Mouse (Mus musculus) midbrain, embryonic 13.5 days (tissue): ENCODE measurements around the gene Sec1. TPM values are rescaled to one million over a fixed set of nuclear protein-coding genes. Genes with fewer than 3 reads are reported as not detected.
A peak's percentile ranks its signal among the peaks of the same experiment; 100 is the strongest.

Experiments
- ATAC-seq: fragments of 200-750 bp; cut with Nextera tagmentation; 2 replicates; pipeline ENCODE4 v1.8.0; 2017; ENCODE audit warnings: mild to moderate bottlenecking, moderate TSS enrichment, moderate library complexity
- H3K27ac ChIP-seq: fragments of 300-500 bp; sonication (generic); 2 replicates; pipeline ENCODE4 v1.5.1; 2015; ENCODE audit warnings: inconsistent platforms, mild to moderate bottlenecking, moderate library complexity
- H3K27me3 ChIP-seq: fragments of 300-500 bp; sonication (generic); 2 replicates; pipeline ENCODE4 v1.6.1; 2015; ENCODE audit warnings: mild to moderate bottlenecking, inconsistent platforms
- H3K36me3 ChIP-seq: fragments of 300-500 bp; sonication (generic); 2 replicates; pipeline ENCODE4 v1.6.1; 2015; ENCODE audit warnings: mild to moderate bottlenecking, inconsistent platforms
- H3K4me1 ChIP-seq: fragments of 300-500 bp; sonication (generic); replicated peaks from 2 replicates; pipeline ENCODE4 v1.6.1; 2015; ENCODE audit warnings: inconsistent platforms
- H3K4me2 ChIP-seq: fragments of 300-500 bp; sonication (generic); replicated peaks from 2 replicates; pipeline ENCODE4 v1.6.1; 2015; ENCODE audit warnings: moderate library complexity, mild to moderate bottlenecking, inconsistent platforms
- H3K4me3 ChIP-seq: fragments of 300-500 bp; sonication (generic); replicated peaks from 2 replicates; pipeline ENCODE4 v1.5.1; 2015; ENCODE audit warnings: mild to moderate bottlenecking, inconsistent platforms
- H3K9ac ChIP-seq: fragments of 300-500 bp; sonication (generic); replicated peaks from 2 replicates; pipeline ENCODE4 v1.6.1; 2015; ENCODE audit warnings: mild to moderate bottlenecking, inconsistent platforms
- H3K9me3 ChIP-seq: fragments of 300-500 bp; sonication (generic); 2 replicates; pipeline ENCODE4 v1.6.1; 2016; ENCODE audit warnings: mild to moderate bottlenecking, inconsistent platforms
- WGBS: fragments of 180-500 bp; shearing (Covaris S2); methylation state at CpG from one replicate; pipeline ENCODE4 v1.1.7; 2015; 5-methylcytosine and 5-hydroxymethylcytosine counted together
- polyA plus RNA-seq: library from polyadenylated mRNA; unstranded; fragments of >200 nt; fragmentation: Nextera tagmentation; extraction: Ambion mirVana; gene quantifications from 2 replicates; pipeline ENCODE4 v1.2.1, GENCODE M21; 2015

Gene Sec1
- 0.17 and 0.31 TPM in 2 replicates for polyA plus RNA-seq

- H3K4me3 ChIP-seq = no peak within 1 kb of the TSS
- no peak for ATAC-seq
- H3K4me1 ChIP-seq = peaks cover 9% of the 10 kb centered on the region; the same call in 1 of the 2 replicates
- H3K36me3 ChIP-seq = no peaks in the 10 kb centered on the region
- peaks cover 16% of the 10 kb centered on the region for H3K27me3 ChIP-seq
- WGBS = 89% methylated on average over 50 of the region's 50 CpGs
- no peak within 1 kb of the TSS for H3K27ac ChIP-seq
- no peaks in the 10 kb centered on the region for H3K9me3 ChIP-seq
- H3K4me2 ChIP-seq = no peak within 1 kb of the TSS
- H3K9ac ChIP-seq = no peak within 1 kb of the TSS
Observed at GRCm38 (mm10) chr7:45693921-45694591, at the start of gene Sec1. TSS of gene Sec1 (minus strand) at chr7:45694402.

GRCm38 (mm10) chr7:45742338-45742737 lies 48.1 kb upstream of the Sec1 start:
- Histone ChIP-seq H3K9me3 (no peaks in the 10 kb centered on the region), H3K4me3 (no peak overlapping the region), H3K9ac (no peak overlapping the region), H3K27ac (no peak overlapping the region), H3K4me1 (no peaks in the 10 kb centered on the region), H3K27me3 (peaks cover 19% of the 10 kb centered on the region), H3K36me3 (no peaks in the 10 kb centered on the region), H3K4me2 (0 out of 2 replicates have a peak overlapping the region, but pooled peaks have one; percentile 0)
- ATAC-seq = no peak
- WGBS = 29% methylated on average over 19 of the region's 19 CpGs

- H3K4me1 ChIP-seq = no peaks in the 10 kb centered on the region
- H3K36me3 ChIP-seq = no peaks in the 10 kb centered on the region
- H3K9me3 ChIP-seq = no peaks in the 10 kb centered on the region
- 33% methylated on average over 11 of the region's 11 CpGs for WGBS
- H3K4me2 ChIP-seq = 0 out of 2 replicates have a peak overlapping the region, but pooled peaks have one; percentile 0
- H3K27me3 ChIP-seq = peaks cover 19% of the 10 kb centered on the region
- H3K4me3 ChIP-seq = no peak overlapping the region
- H3K27ac ChIP-seq = no peak overlapping the region
- H3K9ac ChIP-seq = no peak overlapping the region
- no peak for ATAC-seq
Observed at GRCm38 (mm10) chr7:45741777-45742176, 47.6 kb upstream of the Sec1 start.

DNA sequence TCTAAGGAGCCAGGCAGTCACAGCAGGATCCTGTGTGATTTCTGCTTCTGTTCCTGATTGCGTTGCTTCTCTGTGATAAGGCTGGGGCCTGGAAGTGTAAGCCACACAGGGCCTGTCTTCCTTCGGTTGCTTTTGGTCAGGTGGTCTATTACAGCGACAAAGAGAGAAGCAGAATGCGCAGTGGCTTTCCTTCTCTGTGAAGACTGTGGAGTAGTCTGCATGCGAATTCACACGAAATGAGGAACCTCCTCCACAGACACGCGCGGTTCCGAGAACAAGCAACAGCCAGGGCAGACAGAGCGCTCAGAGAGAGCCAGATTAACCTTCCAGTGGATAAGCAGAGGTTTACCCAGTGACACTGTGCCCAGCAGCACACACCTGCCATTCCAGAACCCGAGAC lies 47.1 kb upstream of the Sec1 start:
- Histone ChIP-seq H3K4me3 (no peak overlapping the region), H3K27me3 (peaks cover 19% of the 10 kb centered on the region), H3K27ac (no peak overlapping the region), H3K4me1 (no peaks in the 10 kb centered on the region), H3K9me3 (no peaks in the 10 kb centered on the region), H3K36me3 (no peaks in the 10 kb centered on the region), H3K4me2 (no peak overlapping the region), H3K9ac (no peak overlapping the region)
- 87% methylated on average over 12 of the region's 12 CpGs for WGBS
- no peak for ATAC-seq

- Histone ChIP-seq H3K27ac (no peak overlapping the region), H3K4me2 (no peak overlapping the region), H3K4me1 (no peaks in the 10 kb centered on the region), H3K9me3 (no peaks in the 10 kb centered on the region), H3K36me3 (no peaks in the 10 kb centered on the region), H3K27me3 (peaks cover 19% of the 10 kb centered on the region), H3K9ac (no peak overlapping the region), H3K4me3 (no peak overlapping the region)
- peak; percentile 38 for ATAC-seq
- 67% methylated on average over 10 of the region's 10 CpGs for WGBS
Observed at GRCm38 (mm10) chr7:45739820-45740219, 45.6 kb upstream of the Sec1 start.

- Histone ChIP-seq H3K9ac (no peak overlapping the region), H3K4me3 (no peak overlapping the region), H3K4me1 (no peaks in the 10 kb centered on the region), H3K27me3 (peaks cover 19% of the 10 kb centered on the region), H3K4me2 (no peak overlapping the region), H3K27ac (no peak overlapping the region), H3K9me3 (no peaks in the 10 kb centered on the region), H3K36me3 (no peaks in the 10 kb centered on the region)
- ATAC-seq = peak; percentile 92
- WGBS = 7% methylated on average over 9 of the region's 9 CpGs
Observed at GRCm38 (mm10) chr7:45739162-45739763, 45.1 kb upstream of the Sec1 start.

DNA sequence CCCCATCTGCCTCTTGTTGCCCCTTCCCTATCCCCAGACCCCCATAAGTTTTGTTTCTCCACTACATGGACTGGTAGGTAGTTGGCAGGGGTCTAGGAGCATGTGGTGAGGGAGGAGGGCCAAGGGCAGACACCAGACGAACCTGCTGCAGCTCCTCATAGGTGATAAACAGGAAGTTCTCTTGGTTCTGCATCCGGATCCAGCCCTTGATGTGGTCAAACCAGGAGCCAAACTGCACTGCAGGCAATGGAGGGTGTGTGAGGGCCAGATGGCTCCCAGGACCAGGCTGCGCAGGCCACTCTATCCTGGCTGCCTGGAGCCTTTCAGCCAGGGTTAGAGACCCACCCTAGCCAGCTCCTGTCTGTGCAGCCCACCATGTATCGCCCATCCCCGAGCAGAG lies 39.3 kb upstream of the Sec1 start:
- Histone ChIP-seq H3K4me1 (0 out of 2 replicates have a peak, but pooled peaks cover 4% of the 10 kb centered on the region), H3K4me2 (no peak overlapping the region), H3K27me3 (no peaks in the 10 kb centered on the region), H3K4me3 (no peak overlapping the region), H3K9me3 (no peaks in the 10 kb centered on the region), H3K9ac (no peak overlapping the region), H3K36me3 (peaks cover 10% of the 10 kb centered on the region; the same call in 1 of the 2 replicates), H3K27ac (no peak overlapping the region)
- no peak for ATAC-seq
- WGBS = 88% methylated on average over 5 of the region's 5 CpGs

- H3K9me3 ChIP-seq = no peaks in the 10 kb centered on the region
- H3K4me1 ChIP-seq = 0 out of 2 replicates have a peak, but pooled peaks cover 4% of the 10 kb centered on the region
- no peak overlapping the region for H3K27ac ChIP-seq
- H3K4me2 ChIP-seq = no peak overlapping the region
- no peak overlapping the region for H3K4me3 ChIP-seq
- WGBS = 15% methylated on average over 16 of the region's 16 CpGs
- no peaks in the 10 kb centered on the region for H3K27me3 ChIP-seq
- peak; percentile 59 for ATAC-seq
- peaks cover 29% of the 10 kb centered on the region for H3K36me3 ChIP-seq
- 0 out of 2 replicates have a peak overlapping the region, but pooled peaks have one; percentile 30 for H3K9ac ChIP-seq
Observed at GRCm38 (mm10) chr7:45730727-45731431, 36.7 kb upstream of the Sec1 start.

- Histone ChIP-seq H3K27ac (no peak overlapping the region), H3K9me3 (no peaks in the 10 kb centered on the region), H3K4me2 (no peak overlapping the region), H3K36me3 (peaks cover 62% of the 10 kb centered on the region), H3K4me1 (0 out of 2 replicates have a peak, but pooled peaks cover 4% of the 10 kb centered on the region), H3K4me3 (no peak overlapping the region), H3K27me3 (no peaks in the 10 kb centered on the region), H3K9ac (no peak overlapping the region)
- no peak for ATAC-seq
- WGBS = 88% methylated on average over 3 of the region's 3 CpGs
Observed at GRCm38 (mm10) chr7:45727625-45728024, 33.4 kb upstream of the Sec1 start.

GRCm38 (mm10) chr7:45726419-45726818 lies 32.2 kb upstream of the Sec1 start:
- Histone ChIP-seq H3K27me3 (no peaks in the 10 kb centered on the region), H3K36me3 (peaks cover 73% of the 10 kb centered on the region), H3K9ac (no peak overlapping the region), H3K4me2 (no peak overlapping the region), H3K4me3 (no peak overlapping the region), H3K9me3 (no peaks in the 10 kb centered on the region), H3K27ac (no peak overlapping the region), H3K4me1 (0 out of 2 replicates have a peak, but pooled peaks cover 4% of the 10 kb centered on the region)
- 94% methylated on average over 10 of the region's 10 CpGs for WGBS
- ATAC-seq = no peak

DNA sequence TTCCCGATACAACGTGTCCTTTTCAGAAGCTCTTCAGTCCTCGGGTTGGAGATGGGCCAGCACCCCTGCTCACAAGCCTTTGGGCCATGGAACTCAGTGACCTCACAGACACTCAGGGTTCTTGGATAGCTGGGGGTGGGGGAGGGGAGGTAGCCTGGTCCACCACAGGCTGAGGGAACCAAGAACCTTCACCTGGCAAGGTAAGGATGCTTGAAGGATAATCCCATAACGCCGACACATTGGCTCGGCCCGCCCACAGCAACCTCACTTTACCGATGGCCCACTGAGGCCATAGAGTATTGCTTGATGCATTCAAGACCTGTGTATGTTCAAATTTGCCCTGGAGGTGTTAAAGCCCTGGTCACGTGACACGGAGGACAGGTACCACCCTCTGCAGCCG lies 31.5 kb upstream of the Sec1 start, which contains the start of gene Spaca4:
Spaca4 (minus strand) TSS at position 101 of the 400 bp plus-strand sequence.
- H3K9ac ChIP-seq = no peak within 1 kb of the TSS
- WGBS = 96% methylated on average over 11 of the region's 11 CpGs

DNA sequence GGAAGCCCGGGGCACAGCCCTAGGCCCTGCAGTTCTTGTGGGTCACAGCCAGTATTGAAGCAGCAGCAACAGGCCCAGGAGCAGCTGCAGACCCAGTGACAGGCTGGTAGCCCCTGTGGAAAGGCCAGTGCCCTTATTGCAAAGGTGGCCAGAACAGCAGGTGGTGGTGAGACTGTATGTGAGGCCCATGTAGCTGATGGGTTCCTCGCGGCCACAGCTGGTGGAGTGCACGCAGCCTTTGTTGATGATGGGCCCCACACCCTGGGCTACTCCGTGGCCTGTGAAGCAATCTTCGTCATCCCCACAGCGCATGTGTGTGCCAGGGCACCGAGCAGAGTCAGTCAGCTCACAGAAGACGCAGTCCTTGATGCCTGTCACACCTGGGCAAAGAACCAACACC lies 30.9 kb upstream of the Sec1 start:
- no peaks in the 10 kb centered on the region for H3K27me3 ChIP-seq
- H3K36me3 ChIP-seq = peaks cover 86% of the 10 kb centered on the region
- no peak overlapping the region for H3K4me3 ChIP-seq
- no peak overlapping the region for H3K4me2 ChIP-seq
- ATAC-seq = no peak
- H3K4me1 ChIP-seq = peaks cover 5% of the 10 kb centered on the region; the same call in 1 of the 2 replicates
- H3K27ac ChIP-seq = no peak overlapping the region
- H3K9me3 ChIP-seq = no peaks in the 10 kb centered on the region
- no peak overlapping the region for H3K9ac ChIP-seq
- 96% methylated on average over 9 of the region's 9 CpGs for WGBS

More for the DNA sequence above, 31.5 kb upstream of the Sec1 start, which contains the start of gene Spaca4:
- H3K27me3 ChIP-seq = no peaks in the 10 kb centered on the region
- H3K36me3 ChIP-seq = peaks cover 80% of the 10 kb centered on the region
- no peak within 1 kb of the TSS for H3K4me2 ChIP-seq
- H3K4me1 ChIP-seq = peaks cover 5% of the 10 kb centered on the region; the same call in 1 of the 2 replicates
- H3K9me3 ChIP-seq = no peaks in the 10 kb centered on the region
- no peak within 1 kb of the TSS for H3K4me3 ChIP-seq
- no peak for ATAC-seq
- no peak within 1 kb of the TSS for H3K27ac ChIP-seq
